Mouse (Mus musculus) cerebellum, adult 9-10 months (tissue): ENCODE measurements around the gene Dolpp1.

Source experiments
- DNase-seq: peaks from one replicate; pipeline ENCODE4 v3.0.0; 2022

Gene Dolpp1

DNA sequence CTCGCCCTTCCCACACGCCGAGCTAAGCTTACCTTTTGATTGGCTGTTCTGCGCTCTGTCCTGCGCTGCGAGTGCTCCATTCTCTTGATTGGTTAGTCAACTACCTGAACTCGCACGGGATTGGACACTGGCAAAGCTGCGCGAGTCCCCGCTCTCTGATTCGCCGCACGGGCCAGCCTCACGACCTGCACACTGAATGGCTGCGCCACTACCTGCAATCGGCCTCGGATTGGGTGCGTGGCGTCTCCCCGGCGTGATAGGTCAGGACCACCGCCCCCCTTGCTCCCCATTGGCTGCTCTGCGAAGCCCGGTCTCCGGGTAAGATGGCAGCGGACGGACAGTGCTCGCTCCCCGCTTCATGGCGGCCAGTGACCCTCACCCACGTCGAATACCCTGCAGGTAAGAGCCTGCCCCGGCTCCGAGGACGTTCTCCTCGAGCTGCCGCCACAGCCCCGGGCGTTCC, at the start of gene Dolpp1:
Dolpp1 (plus strand) TSS at position 141 of the 463 bp plus-strand sequence.
- DNase-seq, result peak; percentile 98

DNA sequence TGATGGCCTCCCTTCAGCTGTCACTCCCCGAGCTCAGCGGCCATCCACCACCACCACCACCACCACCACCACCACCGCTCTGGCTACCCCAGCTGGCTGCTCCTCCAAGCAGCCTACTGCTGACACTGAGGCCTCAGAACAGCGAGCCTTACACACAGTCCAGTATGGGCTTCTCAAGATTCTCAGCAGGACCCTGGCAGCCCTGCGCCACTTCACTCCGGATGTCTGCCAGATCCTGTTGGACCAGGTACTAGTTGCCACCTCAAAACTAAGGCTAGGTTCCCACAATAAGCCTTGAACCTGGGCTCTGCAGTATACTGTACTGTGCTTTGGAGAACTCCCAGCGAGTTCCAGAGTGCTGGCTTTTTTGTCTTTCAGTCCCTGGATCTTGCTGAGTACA, 49.5 kb upstream of the Dolpp1 start:
- peak; percentile 78 for DNase-seq

DNA sequence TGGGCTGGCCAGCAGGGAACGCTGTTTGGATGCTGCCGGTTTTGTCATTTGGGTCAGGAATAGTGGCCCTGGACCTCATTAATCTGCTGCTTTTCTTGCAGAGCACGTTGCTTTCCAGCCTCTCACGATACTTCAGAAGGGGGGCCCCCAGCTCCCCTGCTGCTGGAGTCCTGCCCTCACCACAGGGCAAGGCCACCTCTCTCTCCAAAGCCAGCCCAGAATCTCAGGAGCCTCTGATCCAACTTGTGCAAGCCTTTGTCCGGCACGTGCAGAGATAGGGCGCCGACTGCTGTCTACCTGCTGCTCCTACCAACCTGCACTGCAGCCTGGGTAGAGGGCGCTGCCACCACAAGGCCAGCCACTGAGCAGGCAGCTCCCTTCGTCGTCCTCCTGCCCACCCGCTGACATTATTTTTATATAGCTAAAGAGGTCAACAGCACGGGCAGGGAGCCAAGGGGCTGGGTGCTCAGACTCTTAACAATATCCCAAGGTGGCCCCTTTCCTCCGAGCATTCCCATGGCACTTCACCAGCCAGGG, 48.4 kb upstream of the Dolpp1 start:
- peak; percentile 67 for DNase-seq

DNA sequence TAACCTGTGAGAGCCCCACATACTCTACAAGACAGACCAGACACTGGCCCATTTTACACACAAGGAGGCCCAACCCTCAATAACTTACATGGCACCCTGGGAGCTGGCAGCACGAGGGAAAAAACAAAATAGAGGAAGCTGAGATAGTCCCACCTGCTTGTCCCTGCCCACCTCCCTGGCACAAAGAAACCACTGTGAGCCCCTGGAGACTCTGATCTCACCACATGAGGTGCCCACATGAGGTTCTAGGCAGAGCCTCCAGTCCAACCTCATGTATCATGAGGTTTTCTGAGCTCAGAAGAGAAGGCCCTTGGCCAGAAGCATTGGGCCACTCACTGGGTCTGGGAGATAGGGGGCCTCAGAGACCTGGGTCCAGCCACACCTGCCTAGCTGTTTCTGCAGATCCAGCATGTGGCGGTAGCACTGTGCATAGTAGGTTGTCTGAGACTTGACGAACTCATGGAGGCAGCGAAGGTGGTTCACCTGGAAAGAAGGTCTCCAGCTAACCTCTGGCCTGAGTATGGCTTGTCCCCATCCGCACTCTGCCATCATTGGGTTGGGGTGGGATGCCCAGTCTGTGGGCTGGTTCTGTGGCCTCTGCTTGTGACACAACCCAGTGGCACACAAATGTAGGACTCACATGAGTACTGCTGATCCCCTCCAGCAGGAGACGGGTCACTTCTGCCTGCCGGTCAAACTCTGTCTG, 45.9 kb upstream of the Dolpp1 start:
- DNase-seq, result no peak

DNA sequence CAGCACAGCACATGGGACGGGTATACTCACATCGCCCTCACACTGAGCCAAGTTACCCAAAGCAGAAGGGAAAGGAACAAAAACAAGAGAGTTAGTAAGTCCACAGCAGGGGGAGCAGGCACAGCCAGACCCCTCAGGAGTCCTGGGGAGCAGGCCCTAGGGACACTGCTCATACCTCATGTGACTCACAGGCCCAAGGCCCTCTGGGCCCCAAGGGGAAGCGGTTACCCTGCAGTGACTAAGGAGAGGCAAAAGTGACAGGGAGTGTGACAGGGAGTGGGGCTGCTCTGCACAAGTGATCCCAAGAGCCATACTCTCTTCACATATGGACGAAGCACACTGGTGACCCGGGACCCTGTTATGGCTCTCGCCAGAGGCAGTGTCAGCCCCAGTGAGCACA, 42.9 kb upstream of the Dolpp1 start:
- DNase-seq, result no peak

DNA sequence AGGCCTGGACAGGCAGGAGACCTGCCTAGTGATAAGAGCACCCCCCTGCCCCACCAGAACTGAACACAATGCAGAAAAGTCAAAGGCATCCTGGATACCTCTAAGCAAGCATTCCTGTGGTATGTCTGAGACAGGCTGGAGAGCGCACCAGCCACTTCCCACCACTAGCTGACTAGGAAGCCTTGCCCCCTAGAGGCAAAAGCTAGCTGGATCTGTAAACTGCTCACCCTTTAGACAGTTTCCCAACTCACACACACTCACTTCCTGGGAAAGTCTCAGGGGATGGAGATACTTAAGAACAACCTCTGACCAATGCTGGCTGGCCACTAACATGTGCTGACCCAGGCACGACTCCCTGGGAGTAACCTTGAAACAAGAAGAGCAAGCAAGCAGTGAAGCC, 40.9 kb upstream of the Dolpp1 start:
- DNase-seq, result no peak

DNA sequence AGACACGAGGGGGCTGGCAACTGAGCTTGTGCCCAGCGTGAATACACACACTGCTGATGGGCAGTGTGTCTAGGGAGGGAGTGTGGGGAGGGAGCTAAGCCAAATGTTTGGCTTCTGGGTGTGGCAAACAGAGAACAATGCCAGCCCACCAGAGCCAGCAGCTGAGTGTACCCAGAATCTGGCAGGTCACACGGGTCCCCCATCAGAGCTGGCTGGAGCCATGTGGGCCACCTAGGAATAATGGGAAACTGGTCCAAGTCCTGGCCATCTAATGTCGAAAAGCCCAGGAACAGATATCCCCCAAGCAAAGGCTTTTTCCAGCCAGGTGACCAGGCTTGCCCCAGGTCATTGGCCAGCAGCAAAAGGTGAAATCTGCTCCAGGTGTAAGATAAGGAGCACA, 36.2 kb upstream of the Dolpp1 start:
- peak; percentile 83 for DNase-seq

DNA sequence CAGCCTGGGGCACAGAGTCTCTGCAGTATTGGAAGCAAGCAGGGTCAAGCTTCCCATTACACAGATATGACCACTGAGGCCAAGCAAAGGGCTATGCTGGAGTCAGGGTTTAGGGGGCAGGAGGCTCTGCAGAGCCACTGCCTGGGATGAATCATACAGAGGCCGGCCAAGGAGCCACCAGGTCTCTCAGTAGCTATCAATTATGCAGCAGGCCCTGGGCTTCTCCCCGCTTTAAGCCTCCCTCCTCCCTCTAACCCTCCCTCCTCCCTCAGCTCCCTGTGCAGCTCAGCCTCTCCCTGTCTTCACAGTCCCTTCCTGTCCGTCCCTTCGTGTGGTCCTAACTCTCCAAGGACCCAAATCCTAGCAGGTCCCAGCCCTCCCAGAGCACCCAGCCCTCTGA, 35.8 kb upstream of the Dolpp1 start:
- no peak for DNase-seq

DNA sequence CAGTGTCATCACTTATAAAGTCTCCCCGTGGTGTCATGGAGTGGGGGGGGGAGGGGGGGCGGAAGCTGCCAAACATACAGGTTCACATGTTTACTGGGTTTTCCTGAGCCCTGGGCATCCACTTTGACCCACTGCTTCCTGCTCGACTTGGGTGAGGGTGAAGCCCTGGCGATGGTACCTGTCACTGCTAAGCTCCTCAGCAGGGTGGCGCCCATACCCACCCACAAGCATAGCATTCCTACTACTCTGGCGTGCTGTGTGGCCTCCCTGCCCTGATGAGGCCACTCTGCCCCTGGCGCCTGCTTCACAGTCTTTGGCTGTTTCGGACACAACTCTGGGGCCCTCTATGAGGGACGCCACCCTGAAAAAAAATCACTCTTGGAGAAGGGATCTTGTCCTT, 35.1 kb upstream of the Dolpp1 start:
- DNase-seq, result peak; percentile 63

DNA sequence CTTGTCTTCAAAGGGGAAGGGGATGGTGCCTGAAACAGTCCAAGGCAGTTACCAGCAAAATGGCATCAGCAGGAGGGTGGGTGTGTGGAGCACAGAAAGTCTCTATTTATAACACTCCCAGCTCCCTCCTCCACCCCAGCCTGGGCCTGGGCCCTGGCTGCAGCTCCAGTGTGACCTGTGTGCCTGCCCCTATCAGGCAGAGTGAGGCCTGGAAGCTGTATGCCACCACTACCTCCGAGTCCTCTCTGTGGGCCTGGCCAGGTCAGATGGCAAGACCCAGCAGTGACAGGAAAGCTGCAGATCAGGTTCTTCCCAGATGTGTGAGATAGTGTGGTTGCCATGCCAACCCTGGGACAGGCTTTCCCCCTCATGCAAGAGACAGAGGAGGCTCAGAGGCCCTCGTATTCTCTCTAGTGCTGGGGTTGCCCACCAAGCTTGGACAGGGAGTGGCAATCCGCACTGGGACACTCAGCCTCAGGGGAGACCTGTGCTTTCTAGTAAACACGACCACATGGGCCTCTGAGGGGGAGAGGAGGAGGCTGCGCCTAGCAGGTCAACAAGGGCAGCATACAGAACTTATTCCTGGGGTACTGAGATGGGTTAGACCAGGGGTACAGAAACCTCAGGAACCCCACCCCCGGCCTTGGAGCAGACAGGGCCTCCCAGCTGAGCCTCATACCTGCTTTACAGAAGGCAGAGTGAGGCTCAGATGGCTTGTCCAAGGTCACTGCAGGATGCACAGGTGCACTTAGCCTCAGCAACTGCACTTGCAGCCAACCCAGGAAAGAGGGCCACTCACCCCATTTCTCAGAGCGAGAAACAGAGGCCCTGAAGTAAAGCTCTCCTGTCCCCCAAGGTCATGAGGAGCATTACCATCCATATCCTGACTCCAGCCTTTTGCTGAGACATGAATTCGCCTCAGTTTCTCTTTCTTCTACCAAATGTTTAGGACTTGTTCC, 34.2 kb upstream of the Dolpp1 start:
- peak; percentile 68 for DNase-seq

DNA sequence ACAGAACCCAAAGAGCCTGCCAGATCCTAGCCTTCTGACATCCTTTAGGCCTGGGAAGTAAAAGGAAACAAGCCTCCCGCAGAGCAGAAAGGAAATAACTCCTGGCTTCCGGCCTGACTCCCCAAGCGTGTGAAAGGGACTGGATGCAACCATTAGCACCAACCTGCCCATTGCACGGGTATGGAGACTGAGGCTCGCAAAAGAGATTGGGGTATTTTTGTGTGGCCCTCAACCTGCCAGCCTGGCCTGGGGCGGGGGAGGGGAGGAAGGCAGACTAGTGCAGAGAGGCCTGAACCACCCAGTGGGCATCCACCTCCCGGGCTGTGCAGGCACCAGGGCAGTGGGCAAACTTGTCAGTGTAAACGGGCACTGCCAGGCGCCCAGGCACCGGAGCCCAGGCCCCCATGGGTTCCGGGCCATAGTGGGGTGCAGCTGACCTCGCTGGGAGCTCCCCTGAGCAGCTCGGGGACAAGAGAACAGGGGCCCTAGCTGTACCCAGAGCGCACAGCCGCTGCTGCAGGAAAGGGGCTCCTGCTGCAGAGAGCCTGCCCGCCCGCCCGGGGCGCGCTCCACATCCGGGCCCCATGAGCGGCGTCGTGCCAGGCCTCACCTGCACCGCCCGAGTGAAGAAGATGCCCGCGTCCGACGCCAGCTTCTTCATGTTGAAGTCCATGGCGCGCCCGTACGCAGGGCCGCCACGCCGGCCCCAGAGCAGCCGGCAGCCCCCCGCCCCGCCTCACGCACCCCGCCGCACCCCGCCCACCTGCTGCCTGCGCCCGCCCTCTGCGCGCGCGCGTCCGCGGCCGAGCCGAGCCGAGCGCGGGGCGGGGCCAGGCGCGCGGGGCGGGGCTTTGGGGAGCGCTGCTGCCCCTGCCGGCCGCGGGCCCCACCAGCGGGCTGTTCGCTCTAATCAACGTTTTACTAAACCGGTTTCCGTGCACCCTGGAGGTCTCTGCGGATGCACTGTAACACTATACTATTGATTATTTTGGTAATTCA, 33.2 kb upstream of the Dolpp1 start, which contains the start of gene Sh3glb2:
Sh3glb2 (minus strand) TSS at position 805 of the 999 bp plus-strand sequence.
- peak; percentile 95 for DNase-seq

DNA sequence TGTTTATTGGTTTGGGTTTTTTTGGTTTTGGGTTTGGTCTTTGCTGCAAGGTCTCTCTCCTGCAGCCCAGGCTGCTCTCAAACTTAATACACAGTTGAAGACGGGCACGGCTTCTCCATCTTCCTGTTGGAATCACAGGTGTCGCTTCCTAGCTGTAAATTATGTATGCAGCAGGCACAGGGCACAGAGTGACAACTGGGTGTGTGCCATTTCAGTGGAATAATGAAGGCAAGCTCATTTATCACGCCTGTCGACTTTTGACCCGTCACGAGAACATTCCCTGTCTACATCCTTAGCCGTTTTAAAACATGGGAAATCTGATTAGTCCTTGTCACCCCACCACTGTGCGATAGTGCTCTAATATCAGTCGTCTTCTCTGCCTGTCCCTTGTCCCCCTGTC, 31.4 kb upstream of the Dolpp1 start:
- DNase-seq, result no peak

DNA sequence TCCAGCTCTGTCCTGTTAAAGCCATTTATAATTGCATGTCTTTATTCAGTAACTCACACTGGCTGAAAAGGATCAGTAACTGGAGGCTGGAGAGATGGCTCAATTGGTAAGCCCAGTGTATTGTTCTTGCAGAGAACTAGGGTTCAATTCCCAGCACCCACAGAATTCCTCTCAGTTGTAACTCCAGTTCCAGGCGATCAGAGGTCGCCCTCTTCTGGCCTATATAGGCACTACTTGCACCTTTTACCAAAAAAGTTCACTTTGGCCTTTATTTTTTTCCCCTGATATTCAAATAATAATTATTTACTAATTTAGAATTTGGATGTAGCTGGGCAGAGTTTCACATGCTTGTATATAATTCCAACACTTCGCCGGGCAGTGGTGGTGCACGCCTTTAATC, 29.2 kb upstream of the Dolpp1 start:
- no peak for DNase-seq

DNA sequence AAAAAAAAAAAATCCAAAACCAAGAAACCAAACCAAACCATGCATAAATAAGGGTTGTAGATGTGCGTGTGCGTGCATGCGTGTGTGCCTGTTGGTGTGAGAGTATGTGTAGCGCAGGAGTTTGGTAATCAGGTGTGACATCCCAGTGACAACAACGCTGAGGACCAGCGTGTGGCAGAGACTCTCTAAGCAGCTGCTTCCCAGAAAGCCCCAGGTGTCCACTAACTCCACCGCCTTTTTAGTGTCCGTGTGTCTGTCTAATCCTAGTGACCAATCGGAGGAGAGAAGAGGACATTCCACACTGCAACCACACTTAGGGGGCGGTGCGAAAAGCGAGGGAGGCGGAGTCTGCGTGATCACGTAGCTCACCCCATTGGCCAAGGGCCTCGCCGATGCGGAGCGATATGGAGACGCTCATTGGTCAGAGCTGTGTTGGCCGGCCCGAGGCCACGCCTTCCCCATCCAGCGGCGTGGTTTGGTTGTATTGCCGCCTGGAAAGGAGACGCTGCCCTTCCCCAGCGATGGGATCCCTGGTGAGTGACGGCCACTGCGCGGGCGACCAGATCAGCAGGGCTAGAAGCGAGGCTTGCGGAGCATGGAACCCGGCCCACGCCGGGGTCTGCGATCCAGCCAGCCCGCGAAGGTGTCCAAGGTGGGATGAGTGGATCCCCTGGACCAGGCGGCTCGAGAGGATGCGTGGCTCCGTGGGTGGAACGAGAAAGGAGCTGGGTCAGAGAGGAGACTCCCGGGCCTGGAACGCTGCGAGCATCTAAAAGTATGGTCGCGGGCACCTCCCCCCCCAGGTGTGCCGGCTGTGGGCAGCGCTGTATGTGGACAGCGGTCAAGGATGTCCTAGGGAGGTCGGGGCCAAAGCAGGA, 28.0 kb upstream of the Dolpp1 start, which contains the start of gene Miga2:
Miga2 (plus strand) TSS at position 461 of the 878 bp plus-strand sequence.
- peak; percentile 100 for DNase-seq

DNA sequence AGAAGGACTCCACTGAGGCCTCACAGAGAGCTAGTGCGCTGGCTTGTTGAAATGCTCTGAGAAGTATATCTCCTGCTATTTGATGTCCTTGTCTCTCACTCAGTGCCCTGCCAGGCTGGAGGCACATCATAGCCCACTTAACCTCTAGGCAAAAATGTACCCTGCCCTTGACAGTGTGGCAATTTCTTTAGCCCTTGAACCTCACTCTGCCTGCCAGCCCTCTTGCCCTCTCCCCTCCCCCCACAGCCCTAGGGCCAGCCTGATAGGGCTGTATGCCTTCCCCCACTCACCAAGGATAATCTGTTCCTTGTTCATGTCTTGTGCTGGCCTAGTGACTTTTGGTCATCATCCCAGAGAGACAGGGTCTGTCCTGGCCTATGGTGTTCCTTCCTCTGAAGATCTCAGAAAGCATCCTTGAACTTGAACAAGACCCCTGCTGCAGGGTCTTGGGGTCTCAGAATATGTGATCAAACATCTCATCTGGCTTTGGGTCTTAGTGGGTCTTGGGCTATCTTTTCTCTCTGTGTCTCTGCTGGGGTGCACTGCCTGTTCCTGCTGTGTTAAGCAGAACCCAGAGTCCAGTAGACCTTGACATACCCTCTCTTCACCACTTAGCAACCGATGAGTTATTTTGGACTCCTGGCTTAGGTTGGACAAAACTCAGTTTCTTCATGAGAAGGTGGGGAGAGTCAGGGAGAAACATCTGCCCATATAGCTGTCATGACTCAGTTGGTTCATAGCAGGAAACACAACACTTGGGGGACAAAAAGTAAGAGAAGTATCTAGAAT, 26.6 kb upstream of the Dolpp1 start:
- DNase-seq, result no peak

DNA sequence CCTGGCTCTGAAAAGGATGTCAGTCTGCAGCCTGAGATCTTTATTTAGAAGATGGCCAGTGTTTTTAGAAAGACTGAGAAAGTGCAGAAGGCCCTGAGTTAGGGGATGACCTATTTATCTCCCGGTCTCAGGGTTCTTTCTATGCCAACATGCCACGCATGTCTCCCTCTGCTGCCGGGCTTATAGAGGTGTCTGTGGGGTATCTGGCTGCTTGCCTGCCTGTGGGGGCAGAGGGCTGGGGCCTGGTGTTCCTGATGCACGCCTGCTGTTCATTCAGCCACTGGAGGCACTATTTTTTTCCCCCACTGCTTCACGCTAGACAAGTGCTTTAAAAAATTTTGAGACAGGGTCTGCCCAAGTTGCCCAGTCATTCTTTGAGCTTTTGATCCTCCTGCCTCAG, 25.9 kb upstream of the Dolpp1 start:
- DNase-seq, result no peak

DNA sequence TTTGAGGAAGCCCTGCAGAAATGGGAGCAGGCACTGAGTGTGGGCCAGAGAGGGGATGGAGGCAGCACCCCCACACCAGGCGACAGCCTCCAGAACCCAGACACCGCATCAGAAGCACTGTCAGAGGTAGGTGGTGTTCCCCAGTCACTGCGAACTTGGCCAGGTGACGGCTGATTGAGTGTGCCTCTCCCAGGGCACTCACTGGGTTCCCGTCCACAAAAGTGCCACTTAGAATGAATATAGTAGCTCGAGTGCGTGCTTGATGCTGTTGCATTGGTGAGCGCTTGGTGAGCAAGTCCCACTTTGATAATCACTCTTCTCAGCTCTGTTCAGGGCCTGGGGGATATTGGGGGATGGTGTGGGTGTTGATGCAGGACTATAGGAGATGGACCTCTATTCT, 20.5 kb upstream of the Dolpp1 start:
- no peak for DNase-seq

DNA sequence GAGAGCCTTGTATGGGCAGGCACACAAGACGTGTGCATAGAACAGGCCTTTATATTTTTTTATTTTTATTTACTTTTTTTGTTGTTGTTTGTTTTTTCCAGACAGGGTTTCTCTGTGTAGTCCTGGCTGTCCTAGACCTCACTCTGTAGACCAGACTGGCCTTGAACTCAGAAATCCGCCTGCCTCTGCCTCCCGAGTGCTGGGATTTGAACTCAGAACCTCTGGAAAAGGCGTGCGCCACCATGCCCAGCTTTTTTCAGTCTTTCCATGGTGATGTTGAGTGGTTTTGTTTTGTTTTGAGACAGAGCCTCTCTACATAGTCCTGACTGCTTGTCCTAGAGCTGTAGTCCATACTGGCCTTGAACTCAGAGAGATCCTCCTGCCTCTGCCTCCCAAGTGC, 19.3 kb upstream of the Dolpp1 start:
- DNase-seq, result no peak

DNA sequence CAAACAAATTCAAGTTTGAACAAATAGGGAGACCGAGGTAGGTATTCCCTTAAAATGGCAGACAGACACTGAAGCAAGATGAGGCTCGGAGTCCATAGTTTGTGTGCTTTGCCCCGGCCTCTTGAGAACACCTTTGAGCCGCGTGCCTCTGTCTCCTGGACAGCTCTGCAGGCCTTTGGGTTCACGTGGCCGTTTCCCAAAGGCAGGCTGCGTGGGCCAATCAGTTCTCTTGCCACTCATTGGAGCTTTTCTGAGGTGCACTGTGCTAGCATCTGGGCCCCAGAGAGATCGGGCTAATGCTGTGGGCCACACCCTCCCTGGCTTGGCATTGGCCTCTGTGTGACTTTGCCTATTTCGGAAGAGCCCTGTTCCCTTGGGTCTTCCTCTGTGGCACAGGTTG, 16.2 kb upstream of the Dolpp1 start:
- DNase-seq, result no peak

DNA sequence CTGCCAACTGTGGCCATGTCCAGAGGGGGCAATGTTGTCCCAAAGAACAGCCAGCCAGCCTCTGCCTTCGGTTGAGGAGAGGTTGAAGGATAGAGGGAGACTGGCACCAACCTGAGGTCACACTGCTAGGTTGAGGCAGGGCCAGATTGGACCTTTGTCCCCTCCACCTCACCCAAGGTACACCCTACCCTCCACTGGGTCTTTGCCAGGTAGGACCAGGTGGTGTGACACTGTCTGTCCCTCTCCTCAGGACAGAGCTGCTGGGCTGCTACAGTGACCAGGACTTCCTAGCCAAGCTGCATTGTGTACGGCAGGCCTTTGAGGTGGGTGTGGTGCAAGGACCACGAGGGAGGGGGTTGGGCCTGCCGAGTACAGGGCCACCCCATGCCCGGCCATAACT, 14.3 kb upstream of the Dolpp1 start:
- DNase-seq, result no peak
